Mouse (Mus musculus): ENCODE data around the gene Cyp2ab1.

Cyp2ab1 gene

DNA sequence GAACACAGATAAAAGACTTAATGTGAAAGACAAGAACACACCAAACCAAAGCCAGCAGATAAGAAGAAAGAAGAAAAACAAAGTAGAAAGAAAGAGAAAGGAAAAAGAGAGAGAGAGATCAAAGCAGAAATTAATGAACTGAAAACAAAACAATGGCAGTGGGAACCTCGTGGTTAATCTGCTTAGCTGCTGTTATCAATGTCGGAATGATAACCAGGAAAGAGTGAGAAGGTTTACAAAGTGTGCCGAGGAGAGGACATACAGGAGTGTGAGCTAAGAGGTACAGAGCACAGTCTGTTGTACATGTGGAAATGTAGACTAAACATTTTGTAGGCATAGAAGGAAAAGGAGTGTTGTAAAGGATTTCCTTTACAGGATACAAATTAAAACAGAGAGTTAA lies 52.2 kb downstream of the Cyp2ab1 start:
- in situ Hi-C loops (cut with MboI, MseI), result no loop called here

DNA sequence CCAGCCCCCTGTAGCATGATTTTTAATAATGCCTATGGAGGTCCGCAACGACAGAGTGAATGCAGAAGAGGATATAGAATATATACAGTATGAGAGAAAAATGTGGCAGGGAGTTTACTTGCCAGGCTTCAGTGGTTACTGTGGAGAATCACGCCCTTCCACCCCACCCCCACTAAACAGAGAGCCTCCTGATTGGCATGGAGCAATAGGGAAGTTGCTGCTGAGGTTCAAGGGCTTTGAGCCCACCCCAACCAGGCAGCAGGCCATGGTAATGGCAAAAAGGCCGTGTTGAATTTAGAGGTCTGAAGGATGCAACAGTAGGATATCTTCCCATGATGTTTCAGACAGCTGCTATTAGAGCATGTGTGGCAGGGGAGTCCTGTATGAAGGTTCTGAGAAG lies 53.9 kb downstream of the Cyp2ab1 start:
- in situ Hi-C loops (cut with MboI, MseI), result no loop called here

DNA sequence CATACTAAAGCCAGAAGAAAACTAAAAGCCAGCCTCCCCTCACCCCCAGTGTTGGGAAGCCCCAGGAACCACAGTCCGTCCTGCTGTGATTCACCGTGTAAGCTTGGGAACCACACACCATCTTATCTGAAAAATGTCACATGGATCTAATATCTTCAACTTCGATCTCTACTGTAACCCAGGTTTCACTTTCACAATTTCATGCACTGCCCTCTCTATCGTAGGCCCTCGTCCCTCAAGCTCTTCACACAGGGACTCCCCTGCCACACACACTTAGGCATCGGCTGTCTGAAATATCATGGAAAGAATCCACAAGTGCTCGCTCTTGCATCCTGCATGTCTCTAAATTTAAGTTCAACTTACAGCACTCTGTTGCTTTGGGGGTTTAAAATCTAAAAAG lies 60.1 kb downstream of the Cyp2ab1 start:
- in situ Hi-C loops (cut with MboI, MseI), result no loop called here
